In the genomic region with DNA sequence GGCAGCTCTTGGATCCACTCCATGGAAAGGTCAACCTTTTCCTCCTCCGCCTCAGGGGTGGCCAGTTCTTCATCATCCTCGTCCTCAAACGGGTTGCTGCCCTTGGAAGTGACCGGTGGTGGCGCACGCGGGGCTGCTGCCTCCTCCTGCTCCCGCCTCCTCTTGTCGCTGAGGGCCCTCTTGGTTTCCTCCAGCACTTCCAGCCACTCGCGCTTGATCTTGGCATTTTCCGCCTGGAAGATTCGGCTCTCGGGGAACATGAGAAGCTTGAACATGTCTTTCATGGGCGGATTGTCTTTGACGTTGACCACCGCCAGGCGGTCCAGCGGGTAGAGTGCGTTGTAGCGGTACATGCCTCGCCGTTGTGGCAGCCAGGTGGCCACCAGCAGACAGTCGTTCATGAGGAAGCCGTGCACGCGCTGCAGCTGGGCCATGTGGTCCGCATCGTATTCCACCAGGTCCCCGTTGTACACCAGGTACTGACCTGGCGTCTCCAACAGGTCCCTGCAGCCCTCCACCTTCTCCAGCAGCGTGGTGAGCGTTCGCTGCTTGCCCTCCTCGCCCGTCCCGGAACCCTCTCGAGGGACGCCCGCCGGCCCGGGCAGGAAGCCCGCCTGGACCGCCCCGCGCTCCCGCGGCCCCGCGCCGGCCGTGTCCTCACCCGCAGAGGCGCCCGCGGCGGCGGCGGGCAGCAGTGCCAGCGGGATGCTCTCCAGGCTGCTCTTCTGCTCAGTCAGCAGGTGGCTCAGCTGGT, we compare ENCODE assay signal across 7 mouse cellular contexts. TPM values are rescaled to one million over a fixed set of nuclear protein-coding genes. Genes with fewer than 3 reads are reported as not detected.
DNase-seq lines count a peak whose midpoint lies in the region; ATAC-seq and TF ChIP-seq lines count a peak whose summit lies in the region.

No protein-coding gene starts in this region.

- H3K27ac ChIP-seq in intestine, embryonic 15.5 days: peak overlapping the region; percentile 77
- peak overlapping the region; percentile 35; the same call in 1 of the 2 replicates for H3K27ac ChIP-seq in midbrain, embryonic 11.5 days (ENCODE audit: low read depth, low read length)
- H3K27ac ChIP-seq in small intestine, adult 2 months (ENCODE audit: insufficient read depth, low read depth, low read length): peak overlapping the region; percentile 79

- no peaks in the 10 kb centered on the region for H3K9me3 ChIP-seq in intestine, embryonic 15.5 days
- H3K9me3 ChIP-seq in midbrain, embryonic 11.5 days (ENCODE audit: control insufficient read depth, low read length): no peaks in the 10 kb centered on the region

- no peaks in the 10 kb centered on the region for H3K27me3 ChIP-seq in intestine, embryonic 15.5 days (replicated peaks)
- no peaks in the 10 kb centered on the region for H3K27me3 ChIP-seq in midbrain, embryonic 11.5 days (ENCODE audit: control insufficient read depth, insufficient read depth, low read length)
- H3K27me3 ChIP-seq in small intestine, adult 2 months (ENCODE audit: control insufficient read depth, insufficient read depth, low read length): no peaks in the 10 kb centered on the region

- H3K9ac ChIP-seq in intestine, embryonic 15.5 days: peak overlapping the region; percentile 74
- peak overlapping the region; percentile 84 for H3K9ac ChIP-seq in midbrain, embryonic 11.5 days (ENCODE audit: low read length)

- peak overlapping the region; percentile 90 for H3K4me2 ChIP-seq in intestine, embryonic 15.5 days (replicated peaks)
- peak overlapping the region; percentile 100 for H3K4me2 ChIP-seq in midbrain, embryonic 11.5 days

- WGBS in intestine, embryonic 15.5 days: under 1% methylated on average over 60 of the region's 60 CpGs
- WGBS in midbrain, embryonic 11.5 days: 2% methylated on average over 60 of the region's 60 CpGs
- WGBS in small intestine, adult 2 months: under 1% methylated on average over 60 of the region's 60 CpGs

- no peak for TF ChIP-seq POLR2A in small intestine, adult 2 months (IDR thresholded peaks at IDR 0.05; ENCODE audit: low read depth, low read length)

- DNase-seq in adrenal gland, postnatal 10 days: peak; percentile 84
- peak; percentile 76 for DNase-seq in embryo, embryonic 9.5 days (ENCODE audit: extremely low spot score)
- peak; percentile 69 to 70 for DNase-seq in gastrocnemius, postnatal 36 days
- peak; percentile 78 for DNase-seq in left cerebral cortex, postnatal 4 days
- DNase-seq in midbrain, embryonic 11.5 days (ENCODE audit: low spot score, missing footprints): peak; percentile 96

- TF ChIP-seq CTCF in small intestine, adult 2 months (IDR thresholded peaks at IDR 0.05; ENCODE audit: extremely low read depth, insufficient read length, insufficient replicate concordance, low read depth, low read length): peak; percentile 65

- peaks cover 23% of the 10 kb centered on the region for H3K4me1 ChIP-seq in intestine, embryonic 15.5 days (replicated peaks)
- peaks cover 18% of the 10 kb centered on the region for H3K4me1 ChIP-seq in midbrain, embryonic 11.5 days (ENCODE audit: control insufficient read depth, insufficient read depth, low read length)
- peaks cover 19% of the 10 kb centered on the region for H3K4me1 ChIP-seq in small intestine, adult 2 months (ENCODE audit: control insufficient read depth, insufficient read depth, insufficient read length, low read length)

- peak; percentile 61 for ATAC-seq in intestine, embryonic 15.5 days
- ATAC-seq in midbrain, embryonic 11.5 days (ENCODE audit: low FRiP score): peak; percentile 55

- intact Hi-C loops in gastrocnemius, postnatal 36 days (cut with DNase I): loop anchor here (2.0 to 5.0 kb wide), 4 partner anchors 30 to 140 kb away; partner anchors contain the start of genes Egln1 and Tsnax
- intact Hi-C loops in left cerebral cortex, postnatal 4 days (cut with DNase I): loop anchor here (5.0 to 10.0 kb wide), 2 partner anchors 50 to 118 kb away; partner anchors contain the start of genes Egln1 and Tsnax

- H3K4me3 ChIP-seq in intestine, embryonic 15.5 days (replicated peaks): peak overlapping the region; percentile 88
- peak overlapping the region; percentile 95 for H3K4me3 ChIP-seq in midbrain, embryonic 11.5 days (ENCODE audit: low read depth, low read length)
- peak overlapping the region; percentile 81 for H3K4me3 ChIP-seq in small intestine, adult 2 months (ENCODE audit: low read depth, low read length)

- H3K36me3 ChIP-seq in intestine, embryonic 15.5 days: peaks cover 24% of the 10 kb centered on the region
- peaks cover 5% of the 10 kb centered on the region; the same call in 1 of the 2 replicates for H3K36me3 ChIP-seq in midbrain, embryonic 11.5 days (ENCODE audit: control insufficient read depth, insufficient read depth, low read length)
- H3K36me3 ChIP-seq in small intestine, adult 2 months (ENCODE audit: control insufficient read depth, insufficient read depth, low read length): peaks cover 30% of the 10 kb centered on the region

RNA-seq across cellular contexts. Expression of gene Exoc8, which starts 0.7 kb away (rescaled TPM):
- 10 to 100 TPM; 21.0 to 21.1 TPM for total RNA-seq in adrenal gland, postnatal 10 days (2021)
- total RNA-seq in gastrocnemius, postnatal 36 days (2021): 1 to 10 TPM; 6.3 to 8.0 TPM
- polyA plus RNA-seq in intestine, embryonic 15.5 days (2015; fragmentation: Nextera tagmentation; extraction: Ambion mirVana): 7.5 and 7.8 TPM in 2 replicates
- 10 to 100 TPM; 32.8 to 33.8 TPM for total RNA-seq in left cerebral cortex, postnatal 4 days (2021)
- 7.1 and 7.2 TPM in 2 replicates for polyA plus RNA-seq in midbrain, embryonic 11.5 days (2014; fragmentation: Nextera tagmentation; extraction: Ambion mirVana)
- polyA plus RNA-seq in small intestine, adult 2 months (2012; rRNA removed): 7.0 and 9.1 TPM in 2 replicates

RNA-seq across cellular contexts. Expression of gene Sprtn, which starts 0.9 kb away (rescaled TPM):
- 10 to 100 TPM; 20.2 to 21.3 TPM for total RNA-seq in adrenal gland, postnatal 10 days (2021)
- 1 to 10 TPM; 5.0 to 6.9 TPM for total RNA-seq in gastrocnemius, postnatal 36 days (2021)
- 8.4 and 8.5 TPM in 2 replicates for polyA plus RNA-seq in intestine, embryonic 15.5 days (2015; fragmentation: Nextera tagmentation; extraction: Ambion mirVana)
- total RNA-seq in left cerebral cortex, postnatal 4 days (2021): 10 to 100 TPM; 17.2 to 17.6 TPM
- polyA plus RNA-seq in midbrain, embryonic 11.5 days (2014; fragmentation: Nextera tagmentation; extraction: Ambion mirVana): 12.5 and 14.1 TPM in 2 replicates
- polyA plus RNA-seq in small intestine, adult 2 months (2012; rRNA removed): 4.2 and 9.0 TPM in 2 replicates

RNA-seq across cellular contexts. Expression of gene 2810004N23Rik, which starts 33.9 kb away (rescaled TPM):
- total RNA-seq in adrenal gland, postnatal 10 days (2021): 10 to 100 TPM; 23.6 to 27.4 TPM
- 10 to 100 TPM; 25.5 to 27.5 TPM for total RNA-seq in gastrocnemius, postnatal 36 days (2021)
- 44.8 and 48.6 TPM in 2 replicates for polyA plus RNA-seq in intestine, embryonic 15.5 days (2015; fragmentation: Nextera tagmentation; extraction: Ambion mirVana)
- 10 to 100 TPM; 21.2 to 24.2 TPM for total RNA-seq in left cerebral cortex, postnatal 4 days (2021)
- 40.6 and 41.7 TPM in 2 replicates for polyA plus RNA-seq in midbrain, embryonic 11.5 days (2014; fragmentation: Nextera tagmentation; extraction: Ambion mirVana)
- polyA plus RNA-seq in small intestine, adult 2 months (2012; rRNA removed): 3.3 and 5.4 TPM in 2 replicates

RNA-seq across cellular contexts. Expression of gene Gnpat, which starts 34.0 kb away (rescaled TPM):
- total RNA-seq in adrenal gland, postnatal 10 days (2021): 100 to 1,000 TPM; 126 to 173 TPM
- total RNA-seq in gastrocnemius, postnatal 36 days (2021): 100 to 1,000 TPM; 146 to 148 TPM
- 82.6 and 83.9 TPM in 2 replicates for polyA plus RNA-seq in intestine, embryonic 15.5 days (2015; fragmentation: Nextera tagmentation; extraction: Ambion mirVana)
- 10 to 100 TPM; 62.1 to 69.6 TPM for total RNA-seq in left cerebral cortex, postnatal 4 days (2021)
- 136 and 138 TPM in 2 replicates for polyA plus RNA-seq in midbrain, embryonic 11.5 days (2014; fragmentation: Nextera tagmentation; extraction: Ambion mirVana)
- 12.1 and 17.6 TPM in 2 replicates for polyA plus RNA-seq in small intestine, adult 2 months (2012; rRNA removed)

RNA-seq across cellular contexts. Expression of gene Egln1, which starts 52.3 kb away (rescaled TPM):
- 10 to 100 TPM; 66.9 to 73.0 TPM for total RNA-seq in adrenal gland, postnatal 10 days (2021)
- total RNA-seq in gastrocnemius, postnatal 36 days (2021): 100 to 1,000 TPM; 140 to 151 TPM
- 14.0 and 14.4 TPM in 2 replicates for polyA plus RNA-seq in intestine, embryonic 15.5 days (2015; fragmentation: Nextera tagmentation; extraction: Ambion mirVana)
- 10 to 100 TPM; 57.0 to 59.0 TPM for total RNA-seq in left cerebral cortex, postnatal 4 days (2021)
- polyA plus RNA-seq in midbrain, embryonic 11.5 days (2014; fragmentation: Nextera tagmentation; extraction: Ambion mirVana): 18.5 and 21.0 TPM in 2 replicates
- 10.6 and 20.1 TPM in 2 replicates for polyA plus RNA-seq in small intestine, adult 2 months (2012; rRNA removed)

Comparison
In these comparisons a context has a peak if more than half of its experiments do, and no peak if none do; other contexts are left out.
1. Peak in every context shown above with its lines: DNase-seq, ATAC-seq, H3K4me3 ChIP-seq and H3K27ac ChIP-seq.